Comparison of ENCODE assay signal across 9 mouse cellular contexts in genomic region chr5:35361570-35362284, GRCm38 (mm10). TPM values are rescaled to one million over a fixed set of nuclear protein-coding genes. Genes with fewer than 3 reads are reported as not detected.
A peak's percentile ranks its signal among the peaks of the same experiment; 100 is the strongest.
DNase-seq lines count a peak whose midpoint lies in the region; ATAC-seq and TF ChIP-seq lines count a peak whose summit lies in the region.
"Had no signal": no experiment of that assay in that cellular context is flagged by ENCODE, and none has a peak within 500 bp of the region (broad histone marks: within the 10 kb centered on the region; RNA-seq: fewer than 3 reads in every experiment).

No protein-coding gene starts in this region.

- H3K4me3 ChIP-seq in forebrain, embryonic 10.5 days, result no peak overlapping the region
- no peak overlapping the region for H3K4me3 ChIP-seq in heart, postnatal 0 days (ENCODE audit: low read depth, low read length)
- H3K4me3 ChIP-seq in liver, embryonic 13.5 days (replicated peaks), result no peak overlapping the region
- no peak overlapping the region for H3K4me3 ChIP-seq in neural tube, embryonic 13.5 days
- H3K4me3 ChIP-seq in stomach, postnatal 0 days (ENCODE audit: low read depth, low read length), result no peak overlapping the region
- H3K4me3 ChIP-seq: heart, embryonic 13.5 days had no signal

- DNase-seq in CD8-positive naive resting alpha-beta T cell, adult 2 months (ENCODE audit: low read depth in 2 of 2, low spot score in 2 of 2), result peak; percentile 54 to 71
- peak; percentile 58 for DNase-seq in c-Kit-negative CD71-positive TER-119-positive erythroid progenitor cells, embryonic 14.5 days (ENCODE audit: low read depth, low spot score)
- DNase-seq in forebrain, embryonic 10.5 days (ENCODE audit: extremely low spot score, low spot score), result peak; percentile 91
- peak; percentile 83 for DNase-seq in heart, postnatal 0 days (ENCODE audit: low spot score)
- peak; percentile 91 to 98 for DNase-seq in kidney, postnatal 25 days
- peak; percentile 67 for DNase-seq in liver, embryonic 13.5 days
- DNase-seq in stomach, postnatal 0 days (ENCODE audit: low spot score), result peak; percentile 93

- peaks cover 16% of the 10 kb centered on the region for H3K4me1 ChIP-seq in forebrain, embryonic 10.5 days
- H3K4me1 ChIP-seq in heart, postnatal 0 days (ENCODE audit: control insufficient read depth, insufficient read depth), result no peaks in the 10 kb centered on the region
- H3K4me1 ChIP-seq in liver, embryonic 13.5 days (replicated peaks), result no peaks in the 10 kb centered on the region
- H3K4me1 ChIP-seq in neural tube, embryonic 13.5 days (replicated peaks), result no peaks in the 10 kb centered on the region
- H3K4me1 ChIP-seq in stomach, postnatal 0 days (replicated peaks; ENCODE audit: control insufficient read depth, insufficient read depth), result no peaks in the 10 kb centered on the region
- H3K4me1 ChIP-seq: heart, embryonic 13.5 days had no signal

- 48% methylated on average over 8 of the region's 8 CpGs for WGBS in forebrain, embryonic 10.5 days
- 46% methylated on average over 8 of the region's 8 CpGs for WGBS in heart, postnatal 0 days
- 41% methylated on average over 8 of the region's 8 CpGs for WGBS in liver, embryonic 13.5 days (ENCODE audit: insufficient replicate concordance)
- 50% methylated on average over 8 of the region's 8 CpGs for WGBS in neural tube, embryonic 13.5 days
- 48% methylated on average over 8 of the region's 8 CpGs for WGBS in stomach, postnatal 0 days

- ATAC-seq in heart, postnatal 0 days (ENCODE audit: insufficient read depth, low read depth), result peak; percentile 67
- 0 out of 2 replicates have a peak, but pooled peaks have one; percentile 29 for ATAC-seq in liver, embryonic 13.5 days (ENCODE audit: low read depth)
- ATAC-seq in neural tube, embryonic 13.5 days (ENCODE audit: low read depth), result peak; percentile 82
- peak; percentile 70 for ATAC-seq in stomach, postnatal 0 days (ENCODE audit: low FRiP score, low TSS enrichment)

- no peak overlapping the region for H3K27ac ChIP-seq in forebrain, embryonic 10.5 days
- no peak overlapping the region for H3K27ac ChIP-seq in heart, postnatal 0 days (ENCODE audit: low read depth)
- no peak overlapping the region for H3K27ac ChIP-seq in liver, embryonic 13.5 days
- H3K27ac ChIP-seq in neural tube, embryonic 13.5 days (replicated peaks), result no peak overlapping the region
- no peak overlapping the region for H3K27ac ChIP-seq in stomach, postnatal 0 days (replicated peaks)
- H3K27ac ChIP-seq: heart, embryonic 13.5 days had no signal

- TF ChIP-seq CTCF in heart, postnatal 0 days (IDR thresholded peaks at IDR 0.05; ENCODE audit: low read depth), result peak; percentile 100
- peak; percentile 100 for TF ChIP-seq CTCF in stomach, postnatal 0 days (IDR thresholded peaks at IDR 0.05; ENCODE audit: low read depth)

- peaks cover 29% of the 10 kb centered on the region for H3K27me3 ChIP-seq in forebrain, embryonic 10.5 days (ENCODE audit: poor library complexity, severe bottlenecking)
- peaks cover 26% of the 10 kb centered on the region for H3K27me3 ChIP-seq in heart, postnatal 0 days (ENCODE audit: control insufficient read depth, insufficient read depth, low read length)
- H3K27me3 ChIP-seq in liver, embryonic 13.5 days, result peaks cover 11% of the 10 kb centered on the region; the same call in 1 of the 2 replicates
- peaks cover 19% of the 10 kb centered on the region for H3K27me3 ChIP-seq in neural tube, embryonic 13.5 days
- H3K27me3 ChIP-seq in stomach, postnatal 0 days (ENCODE audit: control insufficient read depth, insufficient read depth, low read length), result no peaks in the 10 kb centered on the region

- no peaks in the 10 kb centered on the region for H3K9me3 ChIP-seq in forebrain, embryonic 10.5 days
- H3K9me3 ChIP-seq in heart, postnatal 0 days (replicated peaks; ENCODE audit: control insufficient read depth, low read length), result no peaks in the 10 kb centered on the region
- no peaks in the 10 kb centered on the region for H3K9me3 ChIP-seq in liver, embryonic 13.5 days (replicated peaks)
- H3K9me3 ChIP-seq in neural tube, embryonic 13.5 days, result no peaks in the 10 kb centered on the region
- no peaks in the 10 kb centered on the region for H3K9me3 ChIP-seq in stomach, postnatal 0 days (ENCODE audit: control insufficient read depth, low read length)
- H3K9me3 ChIP-seq: heart, embryonic 13.5 days had no signal

- no peaks in the 10 kb centered on the region for H3K36me3 ChIP-seq in forebrain, embryonic 10.5 days (replicated peaks)
- no peaks in the 10 kb centered on the region for H3K36me3 ChIP-seq in heart, postnatal 0 days (replicated peaks; ENCODE audit: control insufficient read depth, insufficient read depth, low read length)
- H3K36me3 ChIP-seq in liver, embryonic 13.5 days, result no peaks in the 10 kb centered on the region
- no peaks in the 10 kb centered on the region for H3K36me3 ChIP-seq in neural tube, embryonic 13.5 days
- no peaks in the 10 kb centered on the region for H3K36me3 ChIP-seq in stomach, postnatal 0 days (ENCODE audit: control insufficient read depth, insufficient read depth, low read length)
- H3K36me3 ChIP-seq: heart, embryonic 13.5 days had no signal

- no peak overlapping the region for H3K9ac ChIP-seq in heart, postnatal 0 days (replicated peaks; ENCODE audit: low read depth, low read length)
- no peak overlapping the region for H3K9ac ChIP-seq in liver, embryonic 13.5 days
- no peak overlapping the region for H3K9ac ChIP-seq in neural tube, embryonic 13.5 days
- H3K9ac ChIP-seq in stomach, postnatal 0 days (ENCODE audit: low read length), result no peak overlapping the region
- H3K9ac ChIP-seq: heart, embryonic 13.5 days had no signal

- H3K4me2 ChIP-seq in heart, postnatal 0 days (ENCODE audit: low read depth, low read length), result no peak overlapping the region
- H3K4me2 ChIP-seq in liver, embryonic 13.5 days, result no peak overlapping the region
- no peak overlapping the region for H3K4me2 ChIP-seq in neural tube, embryonic 13.5 days
- H3K4me2 ChIP-seq in stomach, postnatal 0 days (replicated peaks; ENCODE audit: low read depth), result no peak overlapping the region
- H3K4me2 ChIP-seq: heart, embryonic 13.5 days had no signal

- no peak for TF ChIP-seq EP300 in heart, postnatal 0 days (IDR thresholded peaks at IDR 0.05; ENCODE audit: low read depth)
- TF ChIP-seq EP300 in stomach, postnatal 0 days (optimal IDR thresholded peaks at IDR 0.05), result no peak

RNA-seq across cellular contexts. Expression of gene Hmx1, which starts 27.2 kb away (rescaled TPM):
- polyA plus RNA-seq in forebrain, embryonic 10.5 days (2016; fragmentation: Nextera tagmentation; extraction: Ambion mirVana), result 0.38 and 0.69 TPM in 2 replicates
- total RNA-seq in heart, postnatal 0 days (2014; rRNA removed; ENCODE audit: low replicate concordance), result not detected in 2 replicates
- polyA plus RNA-seq in heart, postnatal 0 days (2015; fragmentation: Nextera tagmentation; extraction: Ambion mirVana), result not detected in 2 replicates
- polyA plus RNA-seq in liver, embryonic 13.5 days (2015; fragmentation: Nextera tagmentation; extraction: Ambion mirVana), result not detected in 2 replicates
- polyA plus RNA-seq in neural tube, embryonic 13.5 days (2015; fragmentation: Nextera tagmentation; extraction: Ambion mirVana), result 8.7 and 12.3 TPM in 2 replicates
- not detected in 2 replicates for polyA plus RNA-seq in stomach, postnatal 0 days (2015; fragmentation: Nextera tagmentation; extraction: Ambion mirVana)

Comparison
In these comparisons a context has a peak if more than half of its experiments do, and no peak if none do; other contexts are left out.
1. ATAC-seq: peak in every context shown above with its lines; median percentile 82 in neural tube, embryonic 13.5 days; 70 in stomach, postnatal 0 days; 67 in heart, postnatal 0 days; 29 in liver, embryonic 13.5 days.